Mouse (Mus musculus): ENCODE results near the gene Arhgap25. TPM values are rescaled to one million over a fixed set of nuclear protein-coding genes. Genes with fewer than 3 reads are reported as not detected.
"Not testable (repeated sequence)": the region's sequence is repeated elsewhere in the genome, so short reads cannot be mapped to it uniquely, and the experiment has no call there.

Arhgap25 gene
- polyA plus RNA-seq, 1 experiment, result 0.42 TPM

GRCm38 (mm10) chr6:87487657-87488426 is 45.2 kb downstream of the Arhgap25 start:
- Histone ChIP-seq H3K4me3 (ENCODE audit: insufficient read depth, low read length) (no peak overlapping the region), H3K4me1 (ENCODE audit: control insufficient read depth, insufficient read depth, low read length) (no peaks in the 10 kb centered on the region), H3K27ac (ENCODE audit: insufficient read depth, low read length) (no peak overlapping the region)
- TF ChIP-seq CTCF (IDR thresholded peaks at IDR 0.05; ENCODE audit: borderline replicate concordance, insufficient read depth, low read length) (no peak), POLR2A (IDR thresholded peaks at IDR 0.05; ENCODE audit: low read depth, low read length) (no peak)

- Histone ChIP-seq H3K4me3 (ENCODE audit: insufficient read depth, low read length) (no peak overlapping the region), H3K27ac (ENCODE audit: insufficient read depth, low read length) (no peak overlapping the region), H3K4me1 (ENCODE audit: control insufficient read depth, insufficient read depth, low read length) (no peaks in the 10 kb centered on the region)
- TF ChIP-seq POLR2A (IDR thresholded peaks at IDR 0.05; ENCODE audit: low read depth, low read length) (no peak), CTCF (IDR thresholded peaks at IDR 0.05; ENCODE audit: borderline replicate concordance, insufficient read depth, low read length) (no peak)
These were observed 48.3 kb downstream of the Arhgap25 start for GRCm38 (mm10) chr6:87484806-87485205.

- TF ChIP-seq POLR2A (IDR thresholded peaks at IDR 0.05; ENCODE audit: low read depth, low read length) (no peak), CTCF (IDR thresholded peaks at IDR 0.05; ENCODE audit: borderline replicate concordance, insufficient read depth, low read length) (no peak)
- Histone ChIP-seq H3K4me1 (ENCODE audit: control insufficient read depth, insufficient read depth, low read length) (no peaks in the 10 kb centered on the region), H3K4me3 (ENCODE audit: insufficient read depth, low read length) (no peak overlapping the region), H3K27ac (ENCODE audit: insufficient read depth, low read length) (no peak overlapping the region)
These were observed 49.2 kb downstream of the Arhgap25 start for GRCm38 (mm10) chr6:87483900-87484289.

- TF ChIP-seq POLR2A (IDR thresholded peaks at IDR 0.05; ENCODE audit: low read depth, low read length), result no peak
- TF ChIP-seq CTCF (IDR thresholded peaks at IDR 0.05; ENCODE audit: borderline replicate concordance, insufficient read depth, low read length), result no peak
- H3K4me3 ChIP-seq (ENCODE audit: insufficient read depth, low read length), result no peak overlapping the region
- no peak overlapping the region for H3K27ac ChIP-seq (ENCODE audit: insufficient read depth, low read length)
- H3K4me1 ChIP-seq (ENCODE audit: control insufficient read depth, insufficient read depth, low read length), result no peaks in the 10 kb centered on the region
These were observed 49.7 kb downstream of the Arhgap25 start for GRCm38 (mm10) chr6:87483224-87483899.

GRCm38 (mm10) chr6:87479291-87479999 is 53.6 kb downstream of the Arhgap25 start:
- TF ChIP-seq CTCF (IDR thresholded peaks at IDR 0.05; ENCODE audit: borderline replicate concordance, insufficient read depth, low read length), result no peak
- no peak overlapping the region for H3K27ac ChIP-seq (ENCODE audit: insufficient read depth, low read length)

GRCm38 (mm10) chr6:87478847-87479246 is 54.2 kb downstream of the Arhgap25 start:
- TF ChIP-seq CTCF (IDR thresholded peaks at IDR 0.05; ENCODE audit: borderline replicate concordance, insufficient read depth, low read length) (no peak), POLR2A (IDR thresholded peaks at IDR 0.05; ENCODE audit: low read depth, low read length) (no peak)
- no peak overlapping the region for H3K27ac ChIP-seq (ENCODE audit: insufficient read depth, low read length)
- H3K4me3 ChIP-seq (ENCODE audit: insufficient read depth, low read length), result no peak overlapping the region
- no peaks in the 10 kb centered on the region for H3K4me1 ChIP-seq (ENCODE audit: control insufficient read depth, insufficient read depth, low read length)

More at GRCm38 (mm10) chr6:87479291-87479999, 53.6 kb downstream of the Arhgap25 start:
- Histone ChIP-seq H3K4me3 (ENCODE audit: insufficient read depth, low read length) (no peak overlapping the region), H3K4me1 (ENCODE audit: control insufficient read depth, insufficient read depth, low read length) (no peaks in the 10 kb centered on the region)

- Histone ChIP-seq H3K4me3 (ENCODE audit: insufficient read depth, low read length) (no peak overlapping the region), H3K4me1 (ENCODE audit: control insufficient read depth, insufficient read depth, low read length) (no peaks in the 10 kb centered on the region), H3K27ac (ENCODE audit: insufficient read depth, low read length) (no peak overlapping the region)
- no peak for TF ChIP-seq CTCF (IDR thresholded peaks at IDR 0.05; ENCODE audit: borderline replicate concordance, insufficient read depth, low read length)
- TF ChIP-seq POLR2A (IDR thresholded peaks at IDR 0.05; ENCODE audit: low read depth, low read length), result no peak
These were observed 57.8 kb downstream of the Arhgap25 start for GRCm38 (mm10) chr6:87475223-87475622.

- H3K27ac ChIP-seq (ENCODE audit: insufficient read depth, low read length); H3K4me1 ChIP-seq (ENCODE audit: control insufficient read depth, insufficient read depth, low read length); H3K4me3 ChIP-seq (ENCODE audit: insufficient read depth, low read length): not testable (repeated sequence)
These were observed 63.0 kb downstream of the Arhgap25 start for GRCm38 (mm10) chr6:87470098-87470497.

- H3K4me3 ChIP-seq (ENCODE audit: insufficient read depth, low read length), result no peak overlapping the region
- TF ChIP-seq POLR2A (IDR thresholded peaks at IDR 0.05; ENCODE audit: low read depth, low read length) (no peak), CTCF (IDR thresholded peaks at IDR 0.05; ENCODE audit: borderline replicate concordance, insufficient read depth, low read length) (no peak)
- H3K4me1 ChIP-seq (ENCODE audit: control insufficient read depth, insufficient read depth, low read length), result no peaks in the 10 kb centered on the region
- H3K27ac ChIP-seq (ENCODE audit: insufficient read depth, low read length), result no peak overlapping the region
These were observed 64.7 kb downstream of the Arhgap25 start for GRCm38 (mm10) chr6:87468372-87468771.

GRCm38 (mm10) chr6:87467373-87467772 is 65.7 kb downstream of the Arhgap25 start:
- H3K4me1 ChIP-seq (ENCODE audit: control insufficient read depth, insufficient read depth, low read length), result no peaks in the 10 kb centered on the region
- no peak for TF ChIP-seq POLR2A (IDR thresholded peaks at IDR 0.05; ENCODE audit: low read depth, low read length)
- TF ChIP-seq CTCF (IDR thresholded peaks at IDR 0.05; ENCODE audit: borderline replicate concordance, insufficient read depth, low read length), result no peak
- H3K27ac ChIP-seq (ENCODE audit: insufficient read depth, low read length), result no peak overlapping the region
- no peak overlapping the region for H3K4me3 ChIP-seq (ENCODE audit: insufficient read depth, low read length)

Data from embryonic fibroblast, embryonic 13.5 days (primary cell).